Mouse (Mus musculus) liver, embryonic 16.5 days (tissue): ENCODE data around the gene Hspe1. TPM values are rescaled to one million over a fixed set of nuclear protein-coding genes. Genes with fewer than 3 reads are reported as not detected.
"Not testable (repeated sequence)": the region's sequence is repeated elsewhere in the genome, so short reads cannot be mapped to it uniquely, and the experiment has no call there.

ENCODE experiments used
- ATAC-seq: fragments of 200-750 bp; cut with Nextera tagmentation; 2 replicates; pipeline ENCODE4 v1.8.0; 2017; ENCODE audit warnings: low read depth, mild to moderate bottlenecking, moderate number of reproducible peaks, moderate library complexity
- H3K27ac ChIP-seq: fragments of 300-500 bp; sonication (generic); 2 replicates; pipeline ENCODE4 v1.5.1; 2014; ENCODE audit warnings: mild to moderate bottlenecking, low read length
- H3K27me3 ChIP-seq: fragments of 300-500 bp; sonication (generic); 2 replicates; pipeline ENCODE4 v1.6.1; 2014; ENCODE audit warnings: low read depth, low read length, mixed read lengths; ENCODE audit not compliant: control insufficient read depth, insufficient read depth
- H3K36me3 ChIP-seq: fragments of 300-500 bp; sonication (generic); 2 replicates; pipeline ENCODE4 v1.6.1; 2014; ENCODE audit warnings: mild to moderate bottlenecking; ENCODE audit not compliant: control insufficient read depth, insufficient read depth
- H3K4me1 ChIP-seq: fragments of 300-500 bp; sonication (generic); 2 replicates; pipeline ENCODE4 v1.6.1; 2014; ENCODE audit warnings: low read depth, low read length, mixed read lengths; ENCODE audit not compliant: control insufficient read depth
- H3K4me2 ChIP-seq: fragments of 300-500 bp; sonication (generic); 2 replicates; pipeline ENCODE4 v1.6.1; 2014; ENCODE audit warnings: low read depth, low read length, mixed read lengths
- H3K4me3 ChIP-seq: fragments of 300-500 bp; sonication (generic); 2 replicates; pipeline ENCODE4 v1.5.1; 2014; ENCODE audit warnings: low read depth, mild to moderate bottlenecking, low read length
- H3K9ac ChIP-seq: fragments of 300-500 bp; sonication (generic); 2 replicates; pipeline ENCODE4 v1.6.1; 2014; ENCODE audit warnings: low read depth, low read length
- H3K9me3 ChIP-seq: fragments of 300-500 bp; sonication (generic); replicated peaks from 2 replicates; pipeline ENCODE4 v1.6.1; 2016; ENCODE audit warnings: low read length; ENCODE audit not compliant: control insufficient read depth
- WGBS: fragments of 180-500 bp; shearing (Covaris S2); extraction: QIAGEN DNeasy Blood & Tissue Kit; methylation state at CpG from one replicate; pipeline ENCODE4 v1.1.7; 2014; ENCODE audit not compliant: insufficient replicate concordance; 5-methylcytosine and 5-hydroxymethylcytosine counted together
- polyA plus RNA-seq: library from polyadenylated mRNA; unstranded; fragments of >200 nt; fragmentation: Nextera tagmentation; extraction: Ambion mirVana; gene quantifications from 2 replicates; pipeline ENCODE4 v1.2.1, GENCODE M21; 2015

Gene Hspe1
- polyA plus RNA-seq, 1 experiment from 2014 or later, result 269 TPM

DNA sequence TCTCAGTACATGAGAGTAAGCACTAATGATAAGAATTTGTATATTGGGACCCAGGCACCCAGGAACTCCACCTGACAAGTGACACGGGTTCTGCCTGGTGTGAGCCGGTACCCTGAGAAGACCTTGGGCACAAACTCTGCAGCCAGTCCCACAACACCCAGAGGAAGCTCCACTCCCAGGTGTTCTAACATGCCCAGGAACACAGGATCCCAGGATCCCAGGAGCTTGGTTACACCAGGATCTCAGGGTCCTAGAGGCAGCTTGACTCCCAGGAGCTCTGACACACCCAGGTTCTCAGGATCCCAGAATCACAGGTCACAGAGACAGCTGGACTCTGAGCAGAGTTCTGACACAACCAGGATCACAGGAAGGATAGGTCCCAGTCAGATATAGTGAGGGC is 36.2 kb downstream of the Hspe1 start:
- 86% methylated on average over 2 of the region's 2 CpGs for WGBS
- H3K9me3 ChIP-seq, H3K27ac ChIP-seq, H3K4me2 ChIP-seq, H3K4me1 ChIP-seq, H3K36me3 ChIP-seq, H3K27me3 ChIP-seq, ATAC-seq, H3K9ac ChIP-seq, H3K4me3 ChIP-seq: not testable (repeated sequence)

DNA sequence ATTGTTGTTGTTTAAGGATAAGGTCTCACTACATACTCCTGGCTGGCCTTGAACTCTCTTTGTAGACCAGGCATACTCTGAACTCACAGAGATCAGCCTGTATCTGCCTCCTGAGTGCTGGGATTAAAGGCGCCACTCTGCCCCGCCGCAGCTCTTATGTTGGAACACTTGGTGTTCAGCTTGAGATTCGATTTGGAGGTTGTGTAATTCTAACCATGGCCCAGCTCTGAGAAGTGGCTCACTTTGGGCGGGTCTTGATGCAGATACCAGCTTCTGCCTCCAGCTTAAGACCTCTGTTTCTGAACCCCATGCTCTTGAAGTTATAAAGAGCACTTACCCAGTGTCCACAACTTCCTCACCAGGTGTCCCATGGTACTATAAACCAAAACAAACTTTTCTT is 41.8 kb downstream of the Hspe1 start:
- no peak for ATAC-seq
- Histone ChIP-seq H3K27me3 (no peaks in the 10 kb centered on the region), H3K4me1 (peaks cover 18% of the 10 kb centered on the region), H3K27ac (no peak overlapping the region), H3K4me3 (no peak overlapping the region), H3K36me3 (no peaks in the 10 kb centered on the region), H3K9ac (no peak overlapping the region), H3K9me3 (no peaks in the 10 kb centered on the region), H3K4me2 (0 out of 2 replicates have a peak overlapping the region, but pooled peaks have one; percentile 85)
- WGBS, result 68% methylated on average over 5 of the region's 5 CpGs

DNA sequence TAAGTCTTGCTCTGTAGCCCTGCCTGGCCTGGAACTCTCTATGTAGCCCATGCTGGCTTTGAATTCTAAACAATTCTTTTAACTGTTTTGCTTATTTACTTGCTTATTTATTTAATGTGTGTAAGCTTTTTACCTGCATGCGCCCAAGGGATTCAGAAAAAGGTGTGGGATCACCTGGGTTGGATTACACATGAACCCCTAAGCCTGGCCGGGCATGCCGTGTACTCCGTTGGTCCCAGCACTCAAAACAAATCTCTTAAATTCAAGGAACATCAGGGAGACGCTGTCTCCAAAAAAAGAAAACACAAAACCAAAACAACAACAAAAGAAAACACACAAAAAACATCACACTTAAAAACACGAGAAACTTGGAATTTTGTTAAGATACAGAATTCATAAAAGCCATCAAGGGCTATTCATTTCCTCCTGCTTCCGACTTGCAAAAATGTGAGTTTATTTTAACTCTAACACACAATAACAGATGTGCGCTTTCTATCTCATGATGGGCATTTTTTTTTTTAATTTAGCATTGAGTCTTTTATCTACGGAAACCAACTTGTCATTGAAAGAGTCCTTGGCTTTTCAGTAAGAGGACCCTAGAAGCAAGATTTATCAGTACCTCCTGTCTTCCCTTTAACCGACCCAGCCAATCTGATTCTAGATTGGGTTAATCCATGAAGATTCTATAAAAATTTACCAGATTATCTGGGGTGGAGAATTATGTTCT is 42.4 kb downstream of the Hspe1 start:
- ATAC-seq, result no peak
- WGBS, result 46% methylated on average over 10 of the region's 10 CpGs
- Histone ChIP-seq H3K4me2 (peak overlapping the region; percentile 85), H3K9me3 (no peaks in the 10 kb centered on the region), H3K36me3 (no peaks in the 10 kb centered on the region), H3K27ac (peak overlapping the region; percentile 96), H3K4me1 (peaks cover 18% of the 10 kb centered on the region), H3K27me3 (no peaks in the 10 kb centered on the region), H3K4me3 (peak overlapping the region; percentile 100), H3K9ac (peak overlapping the region; percentile 100)

DNA sequence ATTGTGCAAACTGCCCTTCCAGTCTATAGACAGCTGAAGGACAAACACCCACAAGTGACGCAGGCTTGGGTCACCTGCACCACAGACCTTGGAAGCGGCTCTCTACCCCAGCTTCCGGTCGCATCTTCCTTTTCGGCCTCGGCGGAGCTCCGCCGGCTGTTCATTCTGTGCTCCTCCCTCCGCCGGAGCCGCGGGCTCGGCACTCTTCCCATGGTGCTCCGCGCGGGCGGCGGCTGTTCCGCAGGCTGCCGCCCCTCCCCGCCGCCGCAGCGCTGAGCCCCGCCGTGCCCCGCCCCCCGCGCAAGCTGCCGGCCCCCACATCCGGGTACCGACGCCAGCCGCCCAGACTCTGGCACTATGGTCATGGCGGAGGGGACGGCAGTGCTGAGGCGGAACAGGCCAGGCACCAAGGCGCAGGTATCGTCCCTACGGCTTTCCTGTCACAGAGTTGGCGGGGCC is 43.0 kb downstream of the Hspe1 start, which contains the start of gene Mob4:
Mob4 (plus strand) TSS at position 289 of the 459 bp plus-strand sequence.
- WGBS, result under 1% methylated on average over 42 of the region's 42 CpGs
- ATAC-seq, result peak; percentile 94
- Histone ChIP-seq H3K9ac (peak within 1 kb of the TSS; percentile 100), H3K27me3 (no peaks in the 10 kb centered on the region), H3K4me3 (peak within 1 kb of the TSS; percentile 100), H3K4me2 (peak within 1 kb of the TSS; percentile 85), H3K9me3 (no peaks in the 10 kb centered on the region), H3K27ac (peak within 1 kb of the TSS; percentile 96), H3K36me3 (no peaks in the 10 kb centered on the region), H3K4me1 (peaks cover 18% of the 10 kb centered on the region)

DNA sequence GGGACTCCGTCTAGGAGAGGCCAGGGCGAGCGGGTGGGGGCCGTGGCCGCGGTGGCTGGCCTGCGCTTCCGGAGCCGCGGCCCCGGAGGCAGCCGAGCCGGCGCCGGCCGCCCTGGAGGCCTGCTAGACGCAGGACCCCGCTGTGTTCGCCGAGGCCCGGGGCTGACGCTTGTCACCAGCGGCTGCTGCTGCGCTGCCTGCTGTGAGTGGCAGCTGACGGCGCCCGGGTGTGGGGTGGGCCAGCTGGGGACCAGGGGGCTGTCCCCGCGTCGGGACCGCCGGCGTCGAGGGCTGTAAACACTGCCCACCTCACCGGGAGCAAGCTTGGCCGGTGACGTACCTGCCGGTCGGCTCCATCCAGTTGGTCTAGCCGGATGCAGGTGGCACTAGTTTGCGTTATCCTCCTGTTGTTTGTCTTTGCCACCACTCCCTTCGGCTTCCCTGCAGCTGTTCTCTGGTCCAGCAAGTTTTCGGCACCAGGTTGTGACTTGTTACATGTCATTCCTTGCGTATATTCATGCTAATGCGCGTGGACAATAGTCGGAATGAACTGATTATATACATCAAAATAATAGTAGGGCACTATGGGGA is 43.6 kb downstream of the Hspe1 start:
- under 1% methylated on average over 47 of the region's 47 CpGs for WGBS
- Histone ChIP-seq H3K4me1 (peaks cover 18% of the 10 kb centered on the region), H3K4me3 (peak overlapping the region; percentile 100), H3K36me3 (no peaks in the 10 kb centered on the region), H3K9me3 (no peaks in the 10 kb centered on the region), H3K27me3 (no peaks in the 10 kb centered on the region), H3K9ac (peak overlapping the region; percentile 100), H3K27ac (peak overlapping the region; percentile 96), H3K4me2 (peak overlapping the region; percentile 75)
- ATAC-seq, result peak; percentile 62

DNA sequence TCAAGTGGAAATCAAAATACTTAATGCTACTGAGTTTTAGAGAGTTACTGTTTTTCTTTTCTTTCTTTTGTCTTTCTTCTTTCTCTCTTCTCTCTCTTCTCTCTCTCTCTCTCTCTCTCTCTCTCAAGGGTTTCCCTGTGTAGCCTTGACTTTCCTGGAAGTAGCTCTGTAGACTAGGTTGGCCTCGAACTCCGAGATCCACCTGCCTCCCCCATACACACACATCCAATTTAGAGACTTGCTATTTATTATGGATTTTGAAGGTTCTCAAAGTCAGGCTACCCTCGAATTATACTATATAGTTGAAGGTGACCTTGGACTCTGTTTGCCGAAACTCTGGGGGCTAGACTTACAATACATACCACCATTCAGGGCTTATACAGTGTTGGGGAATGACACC is 44.4 kb downstream of the Hspe1 start:
- Histone ChIP-seq H3K4me1 (peaks cover 18% of the 10 kb centered on the region), H3K9ac (peak overlapping the region; percentile 100), H3K36me3 (no peaks in the 10 kb centered on the region), H3K9me3 (no peaks in the 10 kb centered on the region), H3K4me2 (peak overlapping the region; percentile 75), H3K4me3 (peak overlapping the region; percentile 100), H3K27ac (0 out of 2 replicates have a peak overlapping the region, but pooled peaks have one; percentile 37), H3K27me3 (no peaks in the 10 kb centered on the region)
- WGBS, result 38% methylated on average over 4 of the region's 4 CpGs
- no peak for ATAC-seq

DNA sequence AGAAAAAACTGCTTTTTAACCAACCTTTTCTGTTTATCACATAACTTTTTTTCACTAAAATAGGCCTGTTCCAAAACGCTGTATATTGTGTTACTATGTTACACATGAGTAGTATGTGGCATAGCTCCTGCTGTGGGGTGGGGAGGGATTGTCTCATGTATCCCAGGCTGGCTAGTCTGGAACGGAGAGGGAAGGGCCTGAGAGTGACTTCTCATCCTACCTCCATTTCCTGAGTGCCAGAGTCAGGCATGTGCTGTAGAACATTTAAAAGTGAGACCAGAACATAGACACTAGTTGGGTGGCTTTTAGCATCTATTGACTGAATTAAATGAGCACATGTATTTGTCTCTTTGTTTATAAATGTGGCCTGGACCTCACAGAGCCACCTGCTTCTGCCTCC is 45.2 kb downstream of the Hspe1 start:
- peaks cover 18% of the 10 kb centered on the region for H3K4me1 ChIP-seq
- H3K4me3 ChIP-seq, result no peak overlapping the region
- 72% methylated on average over 2 of the region's 2 CpGs for WGBS

DNA sequence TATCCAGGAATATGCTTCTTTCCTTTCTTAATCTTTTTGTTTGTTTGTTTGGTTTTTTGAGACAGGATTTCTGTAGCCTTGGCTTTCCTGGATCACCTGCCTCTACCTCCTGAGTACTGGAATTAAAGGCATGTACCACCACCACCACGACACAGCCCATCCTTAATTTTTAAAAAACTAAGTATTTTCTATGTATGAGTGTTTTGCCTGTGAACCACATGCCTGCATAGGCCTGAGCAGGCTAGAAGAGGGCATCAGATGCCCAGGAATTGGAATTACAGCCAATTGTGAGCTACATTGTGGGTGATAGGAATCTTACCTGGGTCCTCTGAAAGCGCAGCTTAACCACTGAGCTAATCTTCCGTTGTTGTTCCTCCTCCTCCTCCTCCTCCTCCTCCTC is 46.4 kb downstream of the Hspe1 start:
- Histone ChIP-seq H3K9me3 (no peaks in the 10 kb centered on the region), H3K4me2 (no peak overlapping the region), H3K27ac (no peak overlapping the region), H3K4me3 (no peak overlapping the region), H3K27me3 (no peaks in the 10 kb centered on the region), H3K36me3 (no peaks in the 10 kb centered on the region), H3K9ac (no peak overlapping the region), H3K4me1 (peaks cover 18% of the 10 kb centered on the region)
- ATAC-seq, result no peak
- WGBS, result 82% methylated on average over 3 of the region's 3 CpGs

More for the DNA sequence above, 45.2 kb downstream of the Hspe1 start:
- H3K9me3 ChIP-seq, result no peaks in the 10 kb centered on the region
- ATAC-seq, result no peak
- H3K27me3 ChIP-seq, result no peaks in the 10 kb centered on the region
- H3K9ac ChIP-seq, result no peak overlapping the region
- no peak overlapping the region for H3K27ac ChIP-seq
- H3K36me3 ChIP-seq, result no peaks in the 10 kb centered on the region
- peak overlapping the region; percentile 24; the same call in 1 of the 2 replicates for H3K4me2 ChIP-seq

DNA sequence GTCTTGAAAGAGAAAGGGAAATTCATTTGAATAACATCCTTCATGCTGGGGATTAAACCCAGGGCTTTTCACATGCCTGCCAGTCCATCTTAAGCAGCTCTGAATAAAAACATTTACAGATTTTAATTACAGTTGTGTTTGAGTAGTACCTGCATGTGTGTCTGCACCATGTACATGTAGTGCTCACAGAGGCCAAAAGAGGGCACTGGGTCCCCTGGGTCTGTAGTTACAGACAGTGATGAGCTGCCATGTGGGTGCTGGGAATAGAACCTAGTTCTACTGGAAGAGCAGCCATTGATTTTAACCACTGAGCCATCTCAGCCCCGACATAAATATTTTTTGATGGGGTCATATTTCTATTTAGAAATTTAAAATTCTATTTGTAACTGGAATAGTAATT is 47.9 kb downstream of the Hspe1 start:
- peaks cover 9% of the 10 kb centered on the region for H3K4me1 ChIP-seq
- no peaks in the 10 kb centered on the region for H3K36me3 ChIP-seq
- 95% methylated on average over 1 of the region's 1 CpGs for WGBS
- no peak overlapping the region for H3K9ac ChIP-seq
- H3K4me3 ChIP-seq, result no peak overlapping the region
- ATAC-seq, result no peak
- no peak overlapping the region for H3K27ac ChIP-seq
- H3K9me3 ChIP-seq, result no peaks in the 10 kb centered on the region
- no peak overlapping the region for H3K4me2 ChIP-seq
- H3K27me3 ChIP-seq, result no peaks in the 10 kb centered on the region
